Mouse (Mus musculus) embryo, embryonic 10.5 days (tissue): ENCODE results near the gene Mcoln2.

Source experiments
- DNase-seq: peaks from one replicate; pipeline ENCODE4 v3.0.0-alpha.2; 2015; ENCODE audit warnings: low spot score

Mcoln2 gene

DNA sequence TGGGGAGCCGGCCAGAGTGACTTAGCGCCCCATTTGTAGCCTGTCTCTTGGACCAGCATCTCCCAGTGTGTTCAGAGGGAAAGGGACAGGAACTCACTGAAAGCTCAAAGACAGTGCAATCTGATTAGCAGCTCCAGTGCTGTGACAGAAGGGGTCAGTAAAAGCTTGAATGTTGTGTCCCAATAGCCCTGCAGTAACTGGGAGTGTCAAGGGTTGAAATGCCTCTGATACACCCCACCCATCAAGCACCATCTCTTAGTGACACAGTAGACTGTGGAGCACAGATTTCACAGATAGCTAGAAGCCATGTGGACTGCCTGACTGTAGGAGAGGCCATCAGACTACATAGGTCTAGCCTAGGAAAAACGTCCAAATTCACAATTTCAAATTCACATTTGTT lies 77.8 kb downstream of the Mcoln2 start:
- DNase-seq = no peak

DNA sequence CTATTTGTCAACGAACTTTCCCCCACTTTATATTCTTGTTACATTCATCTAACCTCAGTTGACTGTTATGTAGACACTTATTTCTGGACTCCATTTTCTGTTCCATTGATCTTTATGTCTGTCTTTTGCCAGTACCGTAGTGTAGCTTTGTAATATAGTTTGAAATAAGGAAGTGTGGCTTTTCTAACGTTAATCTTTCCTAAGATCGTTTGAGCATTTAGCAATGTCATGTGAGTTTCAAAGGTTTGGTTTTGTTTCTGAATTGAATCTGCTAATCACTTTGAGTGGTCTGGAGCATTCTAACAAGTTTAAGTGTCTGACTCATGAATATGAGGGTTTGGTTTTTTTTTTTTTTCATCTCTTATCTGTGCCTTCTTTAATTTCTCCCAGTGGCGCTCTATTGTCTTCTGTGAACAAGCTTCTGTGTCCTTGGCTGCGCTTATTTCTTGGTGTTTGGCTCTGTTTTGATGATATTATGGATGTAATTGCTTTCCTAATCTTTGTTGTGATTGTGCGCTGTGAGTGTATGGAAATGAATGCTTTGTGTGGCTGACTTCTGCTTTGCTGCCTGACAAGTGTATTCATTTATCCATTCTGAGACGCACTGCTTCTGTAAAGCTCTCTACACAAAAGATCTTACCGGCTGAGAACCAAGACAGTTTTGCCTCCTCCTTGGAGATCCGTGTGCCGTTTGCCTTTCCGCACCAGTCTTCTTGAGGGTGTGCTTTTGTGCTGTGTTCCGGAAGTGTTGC lies 79.1 kb downstream of the Mcoln2 start:
- DNase-seq = no peak

DNA sequence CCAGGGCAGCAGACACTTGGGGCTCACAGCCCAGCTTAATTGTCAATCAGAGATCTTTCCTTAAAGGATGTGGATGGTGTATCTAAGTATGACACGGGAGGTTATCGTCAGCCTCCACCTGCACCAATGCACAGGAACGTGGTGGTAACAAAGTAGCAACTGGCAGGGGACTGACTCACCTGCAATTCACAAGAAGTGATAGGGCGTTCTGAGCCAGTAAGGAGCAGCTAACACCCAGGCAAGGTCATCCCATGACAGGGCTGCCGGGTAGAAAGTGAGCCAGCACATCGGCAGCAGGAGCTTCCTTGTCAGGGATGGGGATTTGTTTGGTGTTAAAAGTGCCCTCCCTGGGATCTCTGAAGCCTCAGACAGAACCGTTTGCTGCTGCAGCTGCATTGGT lies 83.1 kb downstream of the Mcoln2 start:
- no peak for DNase-seq

DNA sequence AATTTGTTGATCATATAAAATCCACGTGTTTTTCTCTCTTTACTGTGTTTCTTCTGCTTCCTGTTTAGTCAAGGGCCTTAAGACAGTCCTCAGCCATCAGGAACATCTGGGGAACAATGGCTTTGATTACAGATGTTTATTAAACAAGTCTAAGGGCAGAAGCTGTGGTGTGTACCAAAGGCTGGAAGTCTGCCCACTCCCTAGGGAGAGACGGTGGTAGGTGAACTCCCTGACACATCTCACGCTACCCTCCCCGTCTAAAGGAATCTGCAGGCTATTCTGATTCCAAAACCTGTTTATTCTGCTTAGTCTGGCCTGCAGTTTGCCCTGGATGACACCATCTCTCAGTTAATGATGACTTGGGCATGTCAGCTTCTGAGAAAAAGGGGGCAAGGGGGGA lies 84.1 kb downstream of the Mcoln2 start:
- no peak for DNase-seq

DNA sequence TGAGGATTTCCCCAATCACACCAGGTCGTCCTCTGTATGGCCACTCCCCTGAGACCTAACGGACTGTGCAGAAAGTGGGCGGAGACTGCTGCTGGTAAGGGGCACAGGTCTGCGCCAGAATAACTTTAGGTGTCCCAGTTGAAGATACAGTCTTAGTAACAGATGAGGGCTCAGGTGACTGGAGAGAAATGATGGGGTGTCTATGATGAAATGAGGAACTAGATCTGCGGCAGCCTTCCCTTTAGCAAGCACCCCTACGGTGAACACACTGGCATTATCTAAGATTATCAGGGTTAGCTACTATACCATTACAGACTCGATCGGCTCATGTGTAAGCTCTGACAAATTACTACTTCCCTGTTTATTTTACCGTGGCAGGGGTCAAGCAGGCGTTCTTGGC lies 84.9 kb downstream of the Mcoln2 start:
- no peak for DNase-seq

DNA sequence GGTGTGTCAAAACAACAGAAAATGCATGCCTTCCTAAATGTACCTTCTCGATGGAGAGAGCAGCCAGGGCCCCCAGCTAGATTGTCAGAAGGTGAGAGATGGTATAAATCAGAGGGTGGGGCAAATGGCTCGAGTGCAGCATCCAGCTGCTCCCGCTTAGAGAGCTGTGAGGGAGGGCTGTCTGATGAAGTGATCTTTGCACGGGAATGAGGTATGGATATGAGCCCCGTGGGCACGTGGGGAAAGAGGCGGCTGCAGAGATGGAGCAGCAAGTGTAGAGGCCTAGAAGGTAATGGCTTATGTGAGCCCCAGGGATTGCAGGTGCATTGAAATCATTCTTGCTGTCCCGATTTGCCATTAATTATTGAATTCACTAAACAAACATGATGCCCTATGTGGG lies 86.6 kb downstream of the Mcoln2 start:
- DNase-seq = no peak

DNA sequence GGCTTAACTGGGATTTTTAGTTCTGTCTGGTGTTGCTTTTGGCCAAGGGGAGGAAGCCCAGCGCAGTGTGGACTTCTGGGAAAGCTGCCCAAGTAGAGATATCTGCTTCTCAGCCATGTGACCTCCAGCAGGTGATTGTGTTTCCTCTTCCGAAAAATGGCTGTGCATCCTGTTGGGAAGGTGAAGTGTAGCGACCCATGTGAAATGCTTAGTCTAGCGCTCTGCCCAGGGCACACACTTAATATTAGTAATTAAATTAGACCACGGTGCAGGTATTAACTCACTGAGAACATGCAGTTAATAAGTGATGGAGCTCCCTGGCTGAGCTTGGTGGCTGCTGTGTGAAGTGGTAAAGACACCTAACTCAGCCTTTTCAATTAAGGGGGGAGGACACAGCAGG lies 88.0 kb downstream of the Mcoln2 start:
- DNase-seq = no peak

DNA sequence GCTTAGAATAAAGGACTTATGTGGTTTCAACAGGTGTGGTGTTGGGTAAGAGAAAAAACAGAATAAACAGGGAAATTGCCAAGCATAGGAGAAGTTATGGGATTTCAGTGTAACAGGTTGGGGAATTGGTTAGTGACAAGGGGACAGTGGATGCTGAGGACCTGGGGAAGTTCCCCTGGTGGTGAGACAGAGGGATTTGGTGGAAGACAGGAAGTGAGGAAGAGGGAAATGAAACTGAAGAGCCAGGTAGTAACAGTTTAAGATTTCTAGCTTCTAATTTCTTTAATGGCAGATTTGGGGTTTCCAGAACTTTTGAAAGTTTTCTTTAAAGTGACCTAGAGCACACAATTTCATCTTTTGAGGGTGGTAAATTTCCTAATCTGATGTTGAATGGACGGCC lies 95.0 kb downstream of the Mcoln2 start:
- no peak for DNase-seq
